Mouse (Mus musculus) granulocyte monocyte progenitor cell, adult 5-6 weeks (primary cell): ENCODE measurements around the gene Pxt1. TPM values are rescaled to one million over a fixed set of nuclear protein-coding genes. Genes with fewer than 3 reads are reported as not detected.

Experiments
- ATAC-seq: replicated peaks from 2 replicates; pipeline ENCODE4 v1.8.0; 2016; ENCODE audit warnings: mild to moderate bottlenecking, moderate TSS enrichment, inconsistent platforms; ENCODE audit not compliant: poor library complexity, severe bottlenecking
- total RNA-seq, 2 experiments: library from RNA; stranded (forward) in 1 of 2; stranded (reverse) in 1 of 2; fragments of 200-712, 200-1000 nt in 1 of 2; fragments of >200 nt in 1 of 2; fragmentation: Nextera tagmentation in 1 of 2; gene quantifications; 2 replicates each; pipeline ENCODE4 v1.2.3; 2014 to 2017

The Pxt1 gene
- total RNA-seq, 2 experiments from 2014 or later: not detected

DNA sequence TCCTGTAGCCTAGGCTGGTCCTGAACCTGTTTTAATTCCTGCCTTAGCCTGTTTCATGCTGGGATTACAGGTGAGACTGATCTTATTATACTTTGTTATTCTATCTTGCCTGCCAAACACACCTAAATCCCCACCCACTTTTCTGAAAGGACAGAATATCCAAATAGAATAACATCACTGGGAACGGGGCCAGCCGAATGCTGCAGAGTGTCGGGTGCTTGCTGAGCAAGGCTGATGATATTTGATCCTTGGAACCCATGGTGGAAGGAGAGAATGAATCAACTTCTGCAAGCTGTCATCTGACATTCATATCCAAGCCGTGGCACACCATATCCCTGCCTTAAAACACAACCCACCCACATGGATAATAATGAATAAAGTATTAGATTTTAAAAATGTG lies 5.0 kb upstream of the Pxt1 start:
- no peak for ATAC-seq

DNA sequence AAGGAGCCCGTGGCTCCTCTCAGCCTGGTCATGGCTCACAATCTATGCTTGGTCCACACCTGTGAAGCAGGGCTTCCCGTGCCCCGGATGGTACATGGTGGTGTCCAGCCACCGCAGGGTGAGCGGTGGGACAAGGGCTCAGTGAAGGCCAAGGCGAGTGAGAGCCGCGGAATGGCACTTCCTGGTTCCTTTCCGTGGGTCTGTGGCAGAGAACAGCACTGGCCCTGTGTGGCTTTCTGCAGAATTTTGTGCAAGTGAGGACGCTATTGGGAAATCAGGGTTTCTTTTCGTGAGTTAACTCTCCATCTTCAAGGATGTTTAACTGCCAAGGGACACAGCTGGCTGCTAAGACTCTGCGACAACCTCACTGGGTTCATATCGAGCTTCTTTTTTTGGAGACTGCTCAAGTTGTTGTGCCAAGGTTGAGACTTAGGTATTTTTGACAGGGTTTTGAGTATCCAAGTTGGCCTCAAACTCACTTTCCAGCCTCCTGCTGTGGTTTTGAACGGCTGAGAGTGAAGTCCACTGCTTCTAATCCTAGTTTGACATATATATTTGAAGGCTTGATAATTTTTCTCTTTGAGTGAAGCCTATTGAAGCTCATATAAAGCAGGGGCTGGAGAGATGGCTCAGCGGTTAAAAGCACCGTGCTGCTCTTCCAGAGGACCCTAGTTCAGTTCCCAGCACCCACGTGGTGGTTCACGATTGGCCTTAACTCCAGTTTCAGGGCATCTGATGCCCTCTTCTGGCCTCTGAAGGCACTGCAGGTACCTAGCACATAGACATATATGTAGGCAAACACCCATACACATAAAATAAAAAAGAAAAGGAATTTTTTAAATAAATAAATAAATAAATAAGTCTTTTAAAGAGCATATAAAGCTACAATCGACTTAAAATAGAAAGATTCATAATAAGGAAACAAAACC lies 3.6 kb upstream of the Pxt1 start:
- ATAC-seq: peak; percentile 68

DNA sequence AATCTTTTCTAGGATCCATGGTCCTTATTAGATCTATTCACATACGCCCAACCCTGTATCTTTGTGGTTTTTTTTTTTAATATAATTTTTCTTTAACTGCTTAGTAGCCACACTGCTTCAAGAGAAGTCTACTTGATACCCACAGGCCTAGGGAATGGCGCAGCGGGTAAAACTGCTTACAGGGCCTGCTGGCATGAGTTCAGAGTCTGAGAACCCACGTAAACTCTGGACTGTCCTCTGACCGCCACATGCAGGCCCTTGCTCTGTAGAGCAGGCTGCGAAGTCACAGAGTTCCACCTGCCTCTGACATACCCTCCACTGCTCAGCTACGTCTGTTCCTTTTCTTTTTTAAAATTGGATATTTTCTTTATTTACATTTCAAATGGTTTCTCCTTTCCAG lies 841 bp upstream of the Pxt1 start:
- ATAC-seq: no peak

DNA sequence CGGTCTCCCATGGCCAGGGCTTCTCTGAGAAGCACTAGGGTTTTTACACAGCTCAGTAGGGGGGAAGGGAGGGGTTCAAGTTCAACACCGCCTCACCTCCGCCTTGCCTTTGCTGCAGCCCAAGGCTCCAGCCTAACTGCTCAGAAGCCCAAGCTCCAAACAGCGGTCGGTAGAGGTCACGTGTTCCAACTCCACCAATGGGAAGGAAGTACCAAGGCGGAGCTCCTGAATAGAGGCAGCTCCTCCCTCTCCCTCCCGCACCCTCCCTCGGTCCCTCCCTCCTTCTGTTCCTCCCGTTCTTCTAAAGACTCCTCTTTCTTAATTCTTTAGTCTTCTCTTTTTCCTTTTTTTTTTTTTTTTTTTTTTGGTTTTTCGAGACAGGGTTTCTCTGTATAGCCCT lies 1.5 kb downstream of the Pxt1 start:
- peak; percentile 33; the same call in 1 of the 2 replicates for ATAC-seq

DNA sequence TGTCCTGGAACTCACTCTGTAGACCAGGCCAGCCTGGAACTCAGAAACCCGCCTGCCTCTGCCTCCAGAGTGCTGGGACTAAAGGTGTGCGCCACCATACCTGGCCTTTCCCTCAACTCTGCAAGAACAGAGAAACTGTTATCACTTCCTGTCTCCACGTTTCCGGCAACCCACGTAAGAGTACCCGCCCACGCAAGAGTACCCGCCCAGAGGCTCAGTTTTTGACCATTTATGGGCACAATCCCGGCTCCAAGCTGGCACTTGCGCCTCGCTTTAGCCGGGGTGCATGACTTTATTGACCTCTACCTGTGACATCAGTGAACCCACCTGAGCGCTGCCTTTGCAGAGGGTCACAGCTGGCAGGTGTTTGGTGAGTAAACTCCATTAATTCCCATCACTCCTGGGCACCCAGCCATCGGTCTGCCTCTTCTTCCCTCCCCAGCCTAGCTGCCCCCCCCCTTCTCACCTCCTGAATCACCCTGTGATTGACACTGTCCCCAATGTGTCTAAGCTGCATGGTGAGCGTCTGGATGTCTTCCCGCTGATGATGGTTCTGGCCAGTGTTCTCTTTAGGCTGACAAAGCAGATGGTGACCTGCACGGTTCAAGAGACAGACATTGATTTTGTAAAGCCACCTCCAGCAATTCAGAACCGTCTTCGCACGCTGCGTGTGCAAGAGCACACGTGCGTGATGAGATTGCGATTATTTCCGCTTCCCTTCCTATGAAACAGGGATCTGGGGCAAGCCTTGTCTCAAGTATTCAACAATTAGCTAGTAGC lies 2.7 kb downstream of the Pxt1 start:
- no peak for ATAC-seq

DNA sequence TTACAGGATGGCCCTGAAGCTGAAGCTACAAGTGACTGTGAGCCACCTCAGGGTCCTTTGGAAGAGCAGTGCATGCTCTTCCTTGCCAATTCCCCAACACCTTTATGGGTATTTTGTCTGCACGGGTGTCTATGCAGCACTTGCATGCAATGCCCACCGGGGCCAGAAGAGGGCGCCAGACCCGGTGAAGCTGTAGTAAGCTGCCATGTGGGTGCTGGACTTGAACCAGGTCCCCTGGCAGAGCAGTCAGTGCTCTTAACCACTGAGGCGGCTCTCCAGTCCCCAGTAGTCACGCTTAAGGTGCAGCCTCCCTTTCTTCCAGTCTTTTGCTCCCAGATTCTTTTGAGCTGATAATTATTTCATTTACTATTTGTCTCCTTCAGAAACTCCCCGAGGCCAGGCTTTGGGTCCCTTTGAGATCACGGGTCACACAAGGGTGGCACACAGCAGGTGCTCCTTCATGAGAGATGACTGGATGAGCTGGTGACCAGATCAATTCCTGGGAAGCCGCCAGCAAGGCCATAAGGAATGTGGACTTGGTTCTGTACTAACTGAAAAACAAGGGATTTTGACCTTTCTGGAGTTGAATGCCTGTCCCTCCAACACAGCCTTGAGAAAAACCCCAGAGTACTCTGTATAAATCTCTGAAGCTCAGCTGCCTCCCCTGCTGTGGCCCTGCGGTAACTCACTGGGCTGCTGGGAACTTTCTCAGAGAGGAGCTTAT lies 6.9 kb downstream of the Pxt1 start:
- ATAC-seq: peak; percentile 46; the same call in 1 of the 2 replicates

DNA sequence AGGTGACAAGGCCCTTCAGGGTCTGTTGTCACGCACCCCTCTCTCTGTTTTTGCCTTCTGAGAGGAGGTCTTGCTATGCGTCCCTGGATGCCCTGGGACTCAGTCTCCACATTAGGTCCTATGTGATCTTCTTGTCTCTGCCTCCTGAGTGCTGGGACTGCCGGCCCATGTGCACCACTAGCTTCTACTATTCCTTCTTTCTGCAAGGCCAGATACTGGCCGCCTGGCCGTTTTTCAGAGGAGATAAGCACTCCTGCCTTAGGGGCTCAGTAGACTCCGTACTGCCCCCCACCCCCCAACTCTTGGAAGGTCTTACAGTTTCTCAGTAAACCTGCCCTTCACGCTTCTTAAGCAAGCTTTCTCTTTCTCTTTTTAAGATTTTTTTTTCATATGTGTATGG lies 7.5 kb downstream of the Pxt1 start:
- ATAC-seq: no peak

DNA sequence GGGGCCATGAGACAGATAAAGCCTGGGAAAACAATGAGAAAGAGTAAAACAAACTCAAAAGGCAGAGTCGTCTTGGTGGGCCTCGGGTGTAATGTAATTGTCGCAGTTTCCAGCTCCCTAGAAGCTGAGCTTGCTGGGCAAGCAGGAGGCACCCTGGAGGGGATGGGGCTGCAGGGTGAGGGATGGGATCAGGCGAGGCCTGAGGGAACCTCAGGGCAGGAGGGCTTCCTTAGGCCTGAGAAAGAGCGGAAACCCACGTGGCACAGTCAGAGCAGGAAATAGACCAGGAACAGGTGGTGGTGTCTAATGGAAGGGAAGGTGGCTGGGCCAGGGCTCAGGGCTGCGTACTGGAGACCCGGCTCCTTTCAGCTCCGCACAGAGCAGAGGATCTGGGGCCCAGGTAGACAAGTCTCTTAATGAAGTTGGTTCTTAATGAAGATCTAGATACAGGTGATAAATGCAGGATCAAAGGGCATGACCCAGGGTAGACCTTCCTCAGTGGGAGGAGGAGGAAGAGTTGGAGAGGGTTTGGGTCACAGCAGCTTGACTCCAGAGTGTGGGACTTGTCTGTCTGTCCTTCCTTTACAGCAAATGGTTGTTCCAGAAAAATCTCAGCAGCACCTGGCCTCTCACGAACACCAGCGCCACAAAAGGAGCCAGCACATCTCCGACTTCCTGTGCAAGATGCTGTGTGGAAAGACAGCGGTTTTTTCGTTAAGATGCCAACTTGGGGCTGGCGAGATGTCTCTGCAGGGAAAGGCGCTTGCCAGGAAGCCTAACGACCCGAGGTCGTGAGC lies 9.3 kb downstream of the Pxt1 start:
- ATAC-seq: no peak

DNA sequence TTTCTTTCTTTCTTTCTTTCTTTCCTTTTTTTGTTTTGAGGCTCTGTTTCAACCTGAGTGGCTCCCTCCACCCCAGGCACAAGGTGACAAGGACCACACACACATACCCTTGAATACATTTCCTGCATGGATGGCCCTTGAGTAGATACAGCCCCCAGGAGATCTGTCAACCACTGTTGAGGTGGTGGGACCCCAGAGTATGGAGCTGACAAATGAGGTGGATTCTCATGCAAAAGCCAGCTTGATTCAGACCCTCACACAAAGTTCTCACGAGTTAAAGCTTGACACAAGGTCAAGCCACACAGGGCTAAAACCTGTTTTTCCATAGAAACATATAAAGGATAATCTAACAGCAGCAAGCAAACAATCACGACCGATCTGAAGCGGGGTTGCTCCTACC lies 11.4 kb downstream of the Pxt1 start:
- no peak for ATAC-seq

DNA sequence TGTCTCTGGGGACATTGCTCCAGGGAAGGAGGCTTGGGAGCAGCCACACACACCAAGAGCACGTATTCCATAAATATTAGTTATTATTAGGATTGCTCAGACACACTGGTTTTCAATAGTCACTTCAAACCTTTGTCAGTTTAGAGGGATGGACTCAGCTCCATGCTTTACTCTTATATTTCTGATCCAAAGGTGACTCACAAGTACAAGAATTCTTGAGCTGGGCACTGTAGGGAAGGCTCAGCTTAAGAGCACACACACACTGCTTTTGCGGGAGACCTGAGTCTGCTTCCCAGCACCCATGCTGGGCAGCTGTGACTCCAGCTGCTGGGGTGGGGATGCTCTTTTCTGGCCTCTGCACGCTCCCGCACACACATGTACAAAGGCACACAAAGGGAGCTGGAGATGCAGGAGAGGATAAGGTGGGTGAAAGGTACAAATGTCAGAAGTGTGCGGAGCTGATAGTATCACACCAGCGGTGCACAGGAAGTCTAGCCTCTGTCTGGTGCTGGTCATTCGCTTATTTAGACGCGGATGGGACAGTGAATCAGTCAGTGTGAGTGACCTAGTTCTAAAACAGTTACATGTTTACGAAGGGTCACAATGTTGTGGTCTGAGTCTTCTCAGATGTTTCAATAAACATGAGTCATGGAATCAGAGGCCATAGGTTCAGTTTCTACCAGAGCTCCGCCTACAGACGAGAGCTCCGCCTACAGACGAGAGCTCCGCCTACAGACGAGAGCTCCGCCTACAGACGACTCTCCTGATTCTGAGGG lies 12.0 kb downstream of the Pxt1 start:
- no peak for ATAC-seq

DNA sequence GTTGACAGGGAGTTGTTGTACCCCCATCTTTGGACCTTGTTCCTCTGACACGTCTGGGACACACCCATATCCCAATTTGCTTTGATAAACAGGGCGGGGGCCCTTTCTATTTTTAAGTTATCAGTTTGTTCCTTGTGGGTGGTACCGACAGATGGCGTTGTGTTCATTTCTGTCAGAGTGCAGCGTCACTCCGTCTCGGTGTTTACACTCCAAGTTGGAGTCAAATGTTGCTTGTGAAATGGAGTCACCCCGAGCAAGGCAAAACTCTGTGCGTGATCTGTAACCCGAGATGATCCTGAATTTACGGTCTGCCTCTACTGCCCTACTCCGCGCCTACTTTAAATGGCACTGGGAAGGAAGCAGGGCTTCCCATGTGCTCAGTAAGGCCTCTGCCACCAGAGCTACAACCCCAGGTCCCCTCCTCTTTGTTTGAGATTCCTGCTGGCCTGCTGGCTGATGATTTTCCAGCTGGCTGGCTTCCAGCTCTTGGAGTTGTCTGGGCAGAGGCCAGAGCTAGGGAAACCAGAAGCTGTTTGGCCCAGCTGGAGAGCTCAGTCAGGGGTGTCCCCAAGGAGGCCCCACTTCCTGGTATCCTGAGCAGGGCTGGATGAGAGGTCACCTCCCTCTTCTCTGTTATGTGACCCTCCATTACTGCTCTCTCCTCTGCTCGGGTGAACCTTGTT lies 13.1 kb downstream of the Pxt1 start:
- peak; percentile 66 for ATAC-seq

DNA sequence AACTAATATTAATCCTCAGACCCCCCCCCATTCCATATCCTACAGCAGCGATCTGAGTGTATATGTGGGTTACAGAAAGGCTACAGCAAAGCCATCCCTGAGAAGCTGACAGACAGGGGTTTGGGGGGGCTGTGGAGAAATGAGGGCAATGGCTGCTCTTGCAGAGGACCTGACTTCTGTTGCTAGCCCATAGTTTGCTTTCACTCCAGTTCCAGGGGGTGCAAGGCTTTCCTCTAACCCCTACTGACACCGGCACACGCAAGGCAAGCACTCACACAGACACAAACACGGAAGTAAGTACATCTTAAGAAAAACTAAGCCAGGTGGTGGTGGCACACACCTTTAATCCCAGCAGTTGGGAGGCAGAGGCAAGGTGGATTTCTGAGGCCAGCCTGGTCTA lies 14.3 kb downstream of the Pxt1 start:
- no peak for ATAC-seq

DNA sequence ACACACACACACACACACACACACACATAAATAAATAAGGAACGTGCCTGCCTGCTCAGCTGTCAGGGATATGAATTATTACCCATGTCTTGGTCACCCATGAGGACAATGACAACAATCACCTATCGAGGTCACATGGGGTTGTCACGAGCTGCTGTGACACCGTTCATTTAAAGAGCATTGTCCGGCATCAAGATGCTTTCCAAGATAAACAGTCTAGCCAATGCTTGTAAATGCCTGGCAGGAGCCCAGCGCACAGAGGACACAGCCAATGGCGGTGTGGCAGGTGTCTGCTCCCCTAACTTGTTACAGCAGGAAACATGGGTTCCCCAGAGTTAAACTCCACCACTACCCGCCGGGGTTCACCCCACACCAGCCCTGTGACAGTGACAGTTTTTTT lies 15.6 kb downstream of the Pxt1 start:
- no peak for ATAC-seq

DNA sequence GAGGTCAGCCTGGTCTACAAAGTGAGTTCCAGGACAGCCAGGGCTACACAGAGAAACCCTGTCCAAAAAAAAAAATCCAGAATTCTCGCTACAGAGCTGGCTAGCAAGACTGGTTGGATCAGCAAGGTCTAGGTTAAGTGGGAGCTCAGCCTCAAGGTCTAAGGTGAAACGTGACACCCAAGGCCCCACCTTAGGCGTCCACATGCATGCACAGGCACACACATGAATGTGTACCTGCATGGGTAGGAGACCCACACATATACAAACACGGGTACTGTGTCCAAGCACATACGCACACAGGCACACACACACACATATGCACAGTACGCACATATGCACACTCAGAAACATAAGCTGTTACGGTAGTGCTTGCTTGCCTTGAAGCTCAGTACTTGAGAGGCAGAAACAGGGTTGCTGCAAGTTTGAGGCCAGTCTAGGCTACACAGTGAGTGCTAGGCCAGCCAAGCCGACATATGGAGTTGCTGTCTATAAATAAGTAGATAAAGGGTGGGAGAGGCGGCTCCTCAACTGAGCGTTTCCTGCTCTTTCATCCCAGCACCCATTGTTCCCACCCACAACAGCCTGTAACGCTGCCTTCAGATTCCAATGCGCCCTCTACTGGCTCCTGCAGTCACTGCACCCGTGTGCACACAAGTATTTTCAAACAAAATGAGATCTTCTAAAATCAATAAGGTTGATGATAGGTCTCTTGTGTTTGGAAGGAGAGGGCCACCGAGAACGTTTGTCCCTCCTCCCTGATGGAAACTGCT lies 16.6 kb downstream of the Pxt1 start:
- ATAC-seq: peak; percentile 33; the same call in 1 of the 2 replicates

DNA sequence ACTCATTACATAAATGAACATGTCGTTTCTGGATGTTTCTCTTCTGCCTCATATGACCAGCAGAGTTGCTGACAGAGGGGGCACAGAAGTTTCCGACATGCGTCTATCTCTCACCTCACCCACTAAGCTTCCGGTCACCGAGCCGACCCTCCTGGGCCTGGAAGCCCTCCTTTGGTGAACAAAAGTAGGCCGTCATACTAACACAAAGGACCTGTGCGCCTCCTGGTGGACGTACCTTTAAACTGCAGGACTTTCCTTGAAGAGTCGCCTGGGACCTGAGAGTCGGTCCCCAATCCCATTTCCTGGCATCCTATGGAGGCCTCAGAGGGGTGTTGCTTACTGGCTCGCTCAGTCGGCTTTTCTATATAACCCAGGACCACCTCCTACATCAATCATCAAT lies 17.3 kb downstream of the Pxt1 start:
- ATAC-seq: peak; percentile 57

DNA sequence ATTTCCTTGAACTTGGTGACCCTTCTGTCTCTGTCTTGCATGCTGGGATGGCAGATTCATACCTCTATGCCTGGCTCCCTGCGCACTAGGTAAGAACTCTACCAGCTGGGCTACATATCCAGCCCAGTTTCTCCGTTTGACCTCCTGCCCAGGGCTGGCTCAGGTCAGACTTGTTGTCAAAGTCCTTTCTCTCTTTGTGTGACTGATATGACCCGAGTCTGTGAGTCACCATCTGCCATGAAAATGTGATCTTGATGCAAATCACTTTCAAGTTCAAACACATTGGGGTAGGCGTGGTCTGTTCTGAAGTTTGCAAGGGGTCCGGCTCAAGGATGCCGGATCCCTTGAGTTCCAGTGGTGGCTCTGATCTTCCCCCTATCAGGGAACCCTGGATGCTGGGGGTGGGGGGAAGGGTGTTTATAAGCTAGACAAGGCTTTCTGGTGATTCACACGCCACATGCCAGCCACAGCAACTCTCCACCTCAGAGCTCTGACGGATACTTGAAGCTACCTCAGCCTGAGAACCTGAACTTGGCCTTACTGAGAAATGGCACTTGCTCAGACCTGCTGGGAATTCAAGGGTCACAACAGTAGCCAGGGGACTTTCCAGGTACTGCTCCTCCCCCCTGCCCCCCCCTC lies 18.6 kb downstream of the Pxt1 start:
- ATAC-seq: no peak

DNA sequence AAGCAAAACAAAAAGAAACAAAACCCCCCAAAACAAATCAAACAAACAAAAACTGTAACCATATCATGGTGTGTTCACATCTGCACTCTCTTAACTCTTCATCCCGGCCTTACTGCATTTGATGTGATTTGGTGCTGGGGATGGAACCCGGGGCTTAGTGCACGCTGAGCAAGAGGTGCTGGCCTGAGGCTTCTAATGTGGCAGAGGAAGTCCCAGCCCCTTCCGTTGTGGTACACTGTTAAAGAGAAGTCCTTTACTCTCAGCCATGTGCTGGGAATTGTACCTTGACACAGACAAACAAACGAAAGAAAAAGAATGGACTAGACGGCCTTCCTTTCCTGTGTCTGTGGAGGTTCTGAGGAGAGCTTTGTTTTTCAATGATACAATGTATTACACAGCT lies 21.5 kb downstream of the Pxt1 start:
- ATAC-seq: peak; percentile 60
